Mouse (Mus musculus) heart, embryonic 12.5 days (tissue): ENCODE data around the gene Wdr31. TPM values are rescaled to one million over a fixed set of nuclear protein-coding genes. Genes with fewer than 3 reads are reported as not detected.

ENCODE experiments used
- ATAC-seq: fragments of 200-750 bp; cut with Nextera tagmentation; 2 replicates; pipeline ENCODE4 v1.8.0; 2017; ENCODE audit warnings: moderate TSS enrichment, moderate library complexity; ENCODE audit not compliant: insufficient number of reproducible peaks, low FRiP score
- H3K27ac ChIP-seq: fragments of 300-500 bp; sonication (generic); 2 replicates; pipeline ENCODE4 v1.5.1; 2016; ENCODE audit warnings: mild to moderate bottlenecking, moderate library complexity; ENCODE audit not compliant: poor library complexity, severe bottlenecking
- H3K27me3 ChIP-seq: fragments of 300-500 bp; sonication (generic); replicated peaks from 2 replicates; pipeline ENCODE4 v1.6.1; 2016; ENCODE audit warnings: mild to moderate bottlenecking, moderate library complexity
- H3K36me3 ChIP-seq: fragments of 300-500 bp; sonication (generic); 2 replicates; pipeline ENCODE4 v1.6.1; 2016; ENCODE audit warnings: mild to moderate bottlenecking, moderate library complexity
- H3K4me1 ChIP-seq: fragments of 300-500 bp; sonication (generic); replicated peaks from 2 replicates; pipeline ENCODE4 v1.6.1; 2016; ENCODE audit warnings: mild to moderate bottlenecking
- H3K4me2 ChIP-seq: fragments of 300-500 bp; sonication (generic); 2 replicates; pipeline ENCODE4 v1.6.1; 2016; ENCODE audit warnings: mild to moderate bottlenecking, moderate library complexity
- H3K4me3 ChIP-seq: fragments of 300-500 bp; sonication (generic); 2 replicates; pipeline ENCODE4 v1.5.1; 2016; ENCODE audit warnings: mild to moderate bottlenecking
- H3K9ac ChIP-seq: fragments of 300-500 bp; sonication (generic); 2 replicates; pipeline ENCODE4 v1.6.1; 2016; ENCODE audit warnings: mild to moderate bottlenecking, moderate library complexity
- H3K9me3 ChIP-seq: fragments of 300-500 bp; sonication (generic); replicated peaks from 2 replicates; pipeline ENCODE4 v1.6.1; 2016; ENCODE audit warnings: mild to moderate bottlenecking, moderate library complexity
- WGBS: fragments of 180-500 bp; shearing (Covaris S2); methylation state at CpG from one replicate; pipeline ENCODE4 v1.1.7; 2016; 5-methylcytosine and 5-hydroxymethylcytosine counted together
- polyA plus RNA-seq: library from polyadenylated mRNA; unstranded; fragments of >200 nt; fragmentation: Nextera tagmentation; extraction: Ambion mirVana; gene quantifications from 2 replicates; pipeline ENCODE4 v1.2.1, GENCODE M21; 2016

Gene Wdr31
- polyA plus RNA-seq, 1 experiment from 2014 or later = 4.0 TPM

DNA sequence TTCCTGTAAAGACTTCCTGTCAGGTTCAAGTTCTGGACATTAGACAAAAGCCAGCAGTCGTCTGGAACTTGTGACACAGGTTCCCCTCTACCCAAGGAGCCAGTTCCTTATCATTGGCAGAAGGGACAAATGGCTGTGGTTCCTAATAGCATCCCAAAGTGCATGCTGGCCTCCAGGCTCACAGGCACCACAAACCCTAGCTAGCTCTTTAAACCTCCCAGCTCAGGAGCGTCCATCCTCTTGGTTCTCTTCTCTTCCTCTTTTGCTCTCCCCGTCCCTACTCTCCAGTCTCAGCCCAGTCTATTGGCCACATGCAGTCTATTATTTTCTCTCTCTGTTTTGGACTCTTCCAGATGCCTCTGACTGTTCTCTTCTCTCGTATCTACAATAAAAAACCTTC is 30.9 kb downstream of the Wdr31 start:
- no peak overlapping the region for H3K9ac ChIP-seq

DNA sequence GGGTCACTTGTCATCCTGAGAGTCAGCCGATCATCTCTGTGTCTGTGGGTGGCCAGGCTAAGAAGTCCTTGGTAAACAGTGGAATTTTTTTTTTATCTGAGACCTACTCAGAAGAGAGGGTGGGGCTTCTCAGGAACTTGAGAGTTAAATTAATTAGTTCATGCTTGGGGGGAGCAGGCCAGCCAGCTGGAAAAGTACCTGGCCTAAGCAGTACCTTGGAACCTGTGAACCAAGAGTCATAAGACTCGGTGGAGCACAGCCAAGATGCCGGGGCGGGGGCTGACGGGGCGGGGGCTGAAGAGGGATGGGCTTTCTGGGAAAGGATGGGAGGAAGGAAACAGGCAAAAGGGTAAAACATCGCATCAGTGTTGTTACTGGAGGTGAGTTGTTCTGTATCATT is 32.8 kb downstream of the Wdr31 start:
- H3K4me2 ChIP-seq = no peak overlapping the region
- H3K27ac ChIP-seq = no peak overlapping the region
- no peaks in the 10 kb centered on the region for H3K27me3 ChIP-seq
- no peaks in the 10 kb centered on the region for H3K36me3 ChIP-seq
- no peaks in the 10 kb centered on the region for H3K4me1 ChIP-seq
- ATAC-seq = no peak
- no peak overlapping the region for H3K9ac ChIP-seq
- H3K4me3 ChIP-seq = no peak overlapping the region
- no peaks in the 10 kb centered on the region for H3K9me3 ChIP-seq
- WGBS = 79% methylated on average over 7 of the region's 7 CpGs

More for the DNA sequence above, 30.9 kb downstream of the Wdr31 start:
- Histone ChIP-seq H3K4me2 (no peak overlapping the region), H3K4me3 (no peak overlapping the region), H3K9me3 (no peaks in the 10 kb centered on the region), H3K36me3 (no peaks in the 10 kb centered on the region), H3K4me1 (no peaks in the 10 kb centered on the region), H3K27ac (no peak overlapping the region), H3K27me3 (no peaks in the 10 kb centered on the region)
- ATAC-seq = no peak
- 50% methylated on average over 4 of the region's 4 CpGs for WGBS

DNA sequence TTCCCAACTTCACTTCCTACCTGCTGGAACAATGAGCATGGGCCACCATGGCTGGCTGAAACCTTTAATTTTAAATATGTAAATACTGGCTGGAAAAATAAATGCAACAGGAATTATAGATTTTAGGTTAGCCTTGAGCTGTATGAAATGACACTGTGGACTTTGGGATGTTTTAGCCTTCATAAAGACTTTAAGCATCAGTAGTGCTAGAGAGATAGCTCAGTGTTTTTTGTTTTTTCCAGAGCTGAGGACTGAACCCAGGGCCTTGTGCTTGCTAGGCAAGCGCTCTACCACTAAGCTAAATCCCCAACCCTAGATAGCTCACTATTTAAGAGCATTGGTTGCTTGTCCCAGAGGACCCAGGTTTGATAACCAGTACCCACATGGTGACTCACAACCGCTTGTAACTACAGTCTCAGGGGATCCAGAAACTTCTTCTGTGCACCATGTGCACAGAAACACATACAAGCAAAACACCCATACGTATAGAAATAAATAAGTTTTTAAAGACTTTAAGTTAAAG is 33.4 kb downstream of the Wdr31 start:
- no peaks in the 10 kb centered on the region for H3K27me3 ChIP-seq
- WGBS = 79% methylated on average over 3 of the region's 3 CpGs
- no peak overlapping the region for H3K4me2 ChIP-seq
- no peaks in the 10 kb centered on the region for H3K36me3 ChIP-seq
- H3K4me1 ChIP-seq = no peaks in the 10 kb centered on the region
- ATAC-seq = no peak
- H3K9ac ChIP-seq = no peak overlapping the region
- H3K9me3 ChIP-seq = no peaks in the 10 kb centered on the region
- no peak overlapping the region for H3K27ac ChIP-seq
- H3K4me3 ChIP-seq = no peak overlapping the region

DNA sequence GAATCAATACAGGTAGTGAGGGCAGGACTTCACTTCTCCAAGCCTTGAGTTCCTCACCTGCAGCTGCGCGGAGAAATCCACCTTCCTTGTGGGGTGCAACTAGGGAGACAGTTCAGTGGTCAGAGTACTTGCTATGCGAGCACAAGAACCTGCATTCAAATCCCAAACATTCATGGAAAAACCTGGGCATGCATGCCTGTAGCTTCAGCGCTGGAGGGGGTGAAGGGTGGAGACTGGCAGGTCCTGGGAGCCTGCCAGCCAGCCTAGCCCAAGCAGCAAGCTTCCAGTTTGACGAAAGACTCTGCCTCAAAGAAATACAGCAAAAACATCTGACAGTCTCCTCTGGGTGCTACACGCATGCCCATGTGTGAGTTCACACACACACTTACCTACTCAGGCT is 35.6 kb downstream of the Wdr31 start, which contains the start of gene Rnf183:
TSS of gene Rnf183 (minus strand) at position 172 of the 400 bp plus-strand sequence.
- Histone ChIP-seq H3K36me3 (no peaks in the 10 kb centered on the region), H3K27ac (no peak within 1 kb of the TSS), H3K9me3 (no peaks in the 10 kb centered on the region), H3K4me3 (no peak within 1 kb of the TSS), H3K27me3 (no peaks in the 10 kb centered on the region), H3K9ac (no peak within 1 kb of the TSS), H3K4me2 (no peak within 1 kb of the TSS), H3K4me1 (no peaks in the 10 kb centered on the region)
- 77% methylated on average over 6 of the region's 6 CpGs for WGBS
- no peak for ATAC-seq

DNA sequence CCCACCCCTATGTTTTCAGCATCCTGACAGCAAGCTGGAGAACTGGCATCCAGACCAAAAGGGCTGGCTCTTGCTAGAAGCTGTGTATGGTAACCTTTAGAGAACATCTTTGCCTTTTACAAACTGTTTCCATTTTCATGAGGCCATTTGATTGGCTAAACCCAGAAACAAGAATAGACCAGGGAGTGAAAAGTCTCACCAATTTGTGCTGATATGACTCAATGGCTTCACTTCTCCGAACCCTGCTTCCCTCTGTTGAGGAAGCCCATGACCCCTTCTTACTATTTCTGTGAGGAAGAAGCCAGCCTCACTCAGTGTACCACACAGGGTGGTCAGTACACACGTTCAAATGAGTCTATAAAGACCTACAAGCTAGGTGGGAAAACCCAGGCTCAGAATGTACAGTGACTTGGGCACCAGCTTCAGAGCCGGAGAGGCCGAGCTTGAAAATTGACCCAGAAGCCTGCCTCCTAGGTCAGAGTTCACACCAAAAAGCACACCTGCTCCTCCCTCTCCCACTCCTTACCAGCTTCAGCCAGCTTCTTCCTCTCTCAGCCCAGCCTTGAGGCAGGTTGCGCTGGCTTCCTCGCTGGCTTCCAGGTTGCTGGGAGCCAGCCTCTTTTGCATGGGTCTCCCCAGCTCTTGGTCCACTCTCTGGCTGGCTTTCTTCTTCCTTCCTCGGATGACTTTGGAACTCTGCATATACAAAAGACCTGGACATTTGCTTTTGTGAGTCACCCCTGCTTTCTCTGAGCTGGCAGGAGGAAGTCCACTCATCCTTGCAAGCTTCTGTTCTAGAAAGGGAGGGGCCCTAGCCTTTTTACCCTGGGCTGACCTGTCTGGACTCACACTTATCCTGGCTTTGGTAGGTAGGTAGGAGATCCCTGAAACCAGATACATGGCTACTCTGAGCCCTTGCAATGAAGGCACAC is 36.5 kb downstream of the Wdr31 start:
- H3K27ac ChIP-seq = no peak overlapping the region
- no peaks in the 10 kb centered on the region for H3K4me1 ChIP-seq
- ATAC-seq = no peak
- peaks cover under 1% of the 10 kb centered on the region; the same call in 1 of the 2 replicates for H3K27me3 ChIP-seq
- WGBS = 68% methylated on average over 7 of the region's 7 CpGs
- no peak overlapping the region for H3K9ac ChIP-seq
- H3K9me3 ChIP-seq = no peaks in the 10 kb centered on the region
- H3K36me3 ChIP-seq = no peaks in the 10 kb centered on the region
- H3K4me3 ChIP-seq = no peak overlapping the region
- no peak overlapping the region for H3K4me2 ChIP-seq

DNA sequence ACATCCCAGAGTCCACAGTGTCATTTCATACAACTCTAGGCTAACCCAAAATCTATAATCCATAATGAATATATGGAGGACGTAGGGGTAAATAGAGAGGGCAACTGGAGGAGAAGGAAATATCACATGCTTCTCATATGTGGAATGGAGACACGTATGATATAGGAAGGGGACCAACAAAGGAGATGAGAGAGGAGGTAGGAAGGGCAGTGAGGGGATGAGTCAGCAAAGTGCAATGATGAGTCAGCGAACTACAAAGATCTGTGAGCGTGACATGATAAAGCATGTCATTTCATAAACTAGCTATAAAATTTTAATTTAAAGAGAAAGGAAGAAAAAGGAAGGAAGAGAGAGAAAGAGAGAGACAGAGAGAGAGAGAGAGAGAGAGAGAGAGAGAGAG is 39.2 kb downstream of the Wdr31 start:
- Histone ChIP-seq H3K4me3 (no peak overlapping the region), H3K9ac (no peak overlapping the region), H3K27ac (no peak overlapping the region), H3K9me3 (no peaks in the 10 kb centered on the region), H3K36me3 (no peaks in the 10 kb centered on the region), H3K27me3 (peaks cover 3% of the 10 kb centered on the region; the same call in 1 of the 2 replicates), H3K4me2 (no peak overlapping the region), H3K4me1 (peaks cover 6% of the 10 kb centered on the region; the same call in 1 of the 2 replicates)
- 73% methylated on average over 4 of the region's 4 CpGs for WGBS
- peak; percentile 82 for ATAC-seq

DNA sequence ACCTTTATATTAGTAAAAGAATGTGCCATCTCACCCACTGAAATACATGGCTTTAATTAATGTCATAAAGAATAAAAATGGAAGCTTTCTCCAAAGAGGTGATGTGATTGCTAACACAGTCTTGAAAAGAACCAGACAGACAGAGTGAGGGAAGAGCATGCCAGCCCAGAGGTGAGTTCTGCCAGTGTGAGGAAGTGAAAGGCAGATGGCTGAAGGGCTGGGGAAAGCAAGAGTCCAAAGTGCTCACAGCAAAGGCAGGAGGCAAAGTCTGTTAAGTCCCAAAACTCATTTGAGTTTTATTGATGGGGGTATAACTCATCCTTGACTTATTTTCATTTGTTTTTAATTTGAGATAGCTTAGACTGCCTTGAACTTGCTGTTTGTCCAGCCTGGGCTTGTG is 40.0 kb downstream of the Wdr31 start:
- Histone ChIP-seq H3K27me3 (peaks cover 3% of the 10 kb centered on the region; the same call in 1 of the 2 replicates), H3K9ac (no peak overlapping the region), H3K9me3 (no peaks in the 10 kb centered on the region), H3K4me1 (peaks cover 6% of the 10 kb centered on the region; the same call in 1 of the 2 replicates), H3K4me3 (no peak overlapping the region), H3K36me3 (peaks cover 5% of the 10 kb centered on the region; the same call in 1 of the 2 replicates), H3K27ac (no peak overlapping the region), H3K4me2 (no peak overlapping the region)
- no peak for ATAC-seq

DNA sequence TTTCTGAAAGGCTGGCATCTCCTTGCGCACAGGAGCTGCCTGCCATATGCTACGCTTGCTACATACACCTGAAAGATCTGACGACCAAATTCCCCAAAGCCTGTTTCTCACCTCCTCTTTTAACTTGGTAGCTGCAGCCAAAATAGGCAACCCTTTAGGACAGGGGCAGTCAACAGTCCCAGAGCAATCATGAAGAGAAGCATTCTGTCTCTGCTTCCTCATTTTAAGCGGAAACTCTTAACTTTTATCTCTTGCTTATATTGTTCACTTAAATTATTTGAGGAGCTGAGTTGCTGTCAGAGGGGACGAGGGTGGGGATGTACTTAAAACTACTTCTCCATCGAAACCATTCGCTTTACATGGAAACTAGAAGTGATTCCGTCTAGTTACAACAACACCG is 41.1 kb downstream of the Wdr31 start:
- no peak overlapping the region for H3K4me2 ChIP-seq
- peaks cover 15% of the 10 kb centered on the region for H3K36me3 ChIP-seq
- no peak for ATAC-seq
- 81% methylated on average over 9 of the region's 9 CpGs for WGBS
- H3K4me1 ChIP-seq = peaks cover 6% of the 10 kb centered on the region; the same call in 1 of the 2 replicates
- no peak overlapping the region for H3K9ac ChIP-seq
- H3K9me3 ChIP-seq = no peaks in the 10 kb centered on the region
- no peak overlapping the region for H3K27ac ChIP-seq
- no peak overlapping the region for H3K4me3 ChIP-seq
- H3K27me3 ChIP-seq = peaks cover 3% of the 10 kb centered on the region; the same call in 1 of the 2 replicates

DNA sequence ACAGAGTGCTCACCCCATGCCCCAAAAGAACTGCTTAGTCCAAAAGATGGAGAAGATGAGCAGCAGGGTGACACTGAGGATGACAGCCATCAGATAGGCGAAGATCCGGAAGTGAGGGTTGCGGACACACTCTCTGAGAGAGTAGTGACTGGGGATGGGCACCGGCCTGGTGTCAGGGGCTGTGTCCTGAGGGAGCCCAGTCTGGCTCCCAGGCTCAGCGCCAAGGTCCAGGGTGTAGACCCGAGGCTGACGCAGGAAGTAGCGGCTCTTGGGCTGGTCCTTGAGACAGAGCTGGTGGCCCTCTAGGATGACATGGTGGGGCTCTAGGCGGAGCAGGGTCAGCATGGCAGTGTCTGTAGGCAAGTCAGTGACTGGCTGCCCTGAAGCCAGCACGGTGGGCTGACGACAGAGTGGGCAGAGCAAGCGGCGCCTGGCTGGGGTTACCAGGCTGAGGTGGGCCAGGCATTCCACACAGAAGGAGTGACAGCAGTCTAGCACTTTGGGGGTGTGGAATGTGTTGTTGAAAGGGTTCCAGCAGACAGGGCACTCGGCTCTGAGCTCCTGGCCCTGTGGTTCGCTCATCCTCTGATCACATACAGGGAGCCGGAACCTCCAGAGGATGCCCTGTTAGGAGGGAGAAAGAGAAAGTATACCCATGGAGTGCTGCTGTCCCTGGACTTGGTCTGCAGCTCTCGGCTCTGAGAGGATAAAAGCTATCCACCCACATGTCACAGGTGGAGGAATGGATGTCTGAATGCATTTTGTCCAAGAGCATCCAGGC is 42.5 kb downstream of the Wdr31 start:
- Histone ChIP-seq H3K4me1 (peaks cover 6% of the 10 kb centered on the region; the same call in 1 of the 2 replicates), H3K9me3 (no peaks in the 10 kb centered on the region), H3K27ac (no peak overlapping the region), H3K36me3 (peaks cover 26% of the 10 kb centered on the region), H3K9ac (no peak overlapping the region), H3K4me2 (peak overlapping the region; percentile 21), H3K4me3 (no peak overlapping the region), H3K27me3 (peaks cover 3% of the 10 kb centered on the region; the same call in 1 of the 2 replicates)
- 0 out of 2 replicates have a peak, but pooled peaks have one; percentile 17 for ATAC-seq
- 61% methylated on average over 17 of the region's 17 CpGs for WGBS

DNA sequence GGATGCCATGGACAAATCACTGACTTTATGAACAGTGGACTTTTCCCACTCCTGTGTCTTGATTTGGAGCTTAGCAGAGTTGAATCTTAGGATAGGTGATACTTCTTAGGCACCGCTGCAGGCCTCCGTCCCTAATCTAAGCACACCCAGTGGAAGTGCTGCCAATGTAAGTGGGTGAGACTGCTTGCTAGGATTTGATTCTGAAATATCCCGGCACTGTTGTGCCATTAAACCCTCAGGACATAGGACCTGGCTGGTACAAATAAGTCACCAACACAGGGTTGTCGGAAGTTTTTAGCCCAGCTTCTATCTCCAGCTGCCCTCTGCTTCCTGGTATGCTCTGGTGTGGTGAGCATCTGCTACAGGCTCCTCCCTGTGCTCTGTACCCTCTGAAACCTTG is 44.8 kb downstream of the Wdr31 start:
- H3K36me3 ChIP-seq = peaks cover 49% of the 10 kb centered on the region
- no peak overlapping the region for H3K4me3 ChIP-seq
- WGBS = 82% methylated on average over 4 of the region's 4 CpGs
- peaks cover 3% of the 10 kb centered on the region; the same call in 1 of the 2 replicates for H3K27me3 ChIP-seq
- no peak overlapping the region for H3K4me2 ChIP-seq
- no peaks in the 10 kb centered on the region for H3K9me3 ChIP-seq
- H3K9ac ChIP-seq = no peak overlapping the region
- no peak overlapping the region for H3K27ac ChIP-seq
- ATAC-seq = no peak
- peaks cover 6% of the 10 kb centered on the region; the same call in 1 of the 2 replicates for H3K4me1 ChIP-seq

DNA sequence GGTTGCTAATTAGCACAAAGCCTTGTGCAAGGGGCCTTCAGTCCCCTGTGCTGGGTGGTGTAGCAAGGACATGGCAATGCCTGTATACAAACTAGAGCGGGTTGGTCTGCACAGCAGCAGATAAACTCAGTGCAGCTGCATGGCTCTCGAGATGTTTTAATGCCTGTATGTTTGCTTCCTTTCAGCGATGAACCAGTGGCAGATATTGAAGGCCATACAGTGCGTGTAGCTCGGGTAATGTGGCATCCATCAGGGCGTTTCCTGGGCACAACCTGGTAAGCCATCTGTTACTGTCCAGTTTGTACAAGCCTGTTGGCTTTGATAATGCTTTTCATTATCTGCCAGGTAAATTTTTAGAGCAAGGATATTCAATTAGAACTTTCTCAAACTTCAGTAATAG is 51.6 kb downstream of the Wdr31 start:
- no peak overlapping the region for H3K27ac ChIP-seq
- ATAC-seq = no peak
- H3K4me2 ChIP-seq = no peak overlapping the region
- H3K9me3 ChIP-seq = no peaks in the 10 kb centered on the region
- no peak overlapping the region for H3K4me3 ChIP-seq
- H3K36me3 ChIP-seq = peaks cover 100% of the 10 kb centered on the region
- no peaks in the 10 kb centered on the region for H3K27me3 ChIP-seq
- WGBS = 94% methylated on average over 6 of the region's 6 CpGs
- no peak overlapping the region for H3K9ac ChIP-seq
- H3K4me1 ChIP-seq = no peaks in the 10 kb centered on the region
